ENCODE assay signal across 21 mouse cellular contexts in genomic region chr11:54115911-54116310, GRCm38 (mm10). TPM values are rescaled to one million over a fixed set of nuclear protein-coding genes. Genes with fewer than 3 reads are reported as not detected.
DNase-seq lines count a peak whose midpoint lies in the region; ATAC-seq and TF ChIP-seq lines count a peak whose summit lies in the region.
"Had no signal": no experiment of that assay in that cellular context is flagged by ENCODE, and none has a peak within 500 bp of the region (broad histone marks: within the 10 kb centered on the region; RNA-seq: fewer than 3 reads in every experiment).

No protein-coding gene starts in this region.

- TF ChIP-seq POLR2A in kidney, adult 2 months (IDR thresholded peaks at IDR 0.05; ENCODE audit: low read depth, low read length): no peak

- H3K27me3 ChIP-seq in kidney, adult 2 months (replicated peaks; ENCODE audit: control insufficient read depth, insufficient read depth, low read length): no peaks in the 10 kb centered on the region
- no peaks in the 10 kb centered on the region for H3K27me3 ChIP-seq in hindbrain, embryonic 13.5 days
- H3K27me3 ChIP-seq: forebrain, embryonic 13.5 days; limb, embryonic 12.5 days had no signal

- H3K4me3 ChIP-seq in gastrocnemius, adult 2 months: no peak overlapping the region
- no peak overlapping the region for H3K4me3 ChIP-seq in kidney, adult 2 months (ENCODE audit: insufficient read depth, low read depth, low read length)
- no peak overlapping the region for H3K4me3 ChIP-seq in brown adipose tissue, adult 24 weeks (ENCODE audit: insufficient read depth, low read depth, low read length)
- H3K4me3 ChIP-seq in hindbrain, embryonic 13.5 days: no peak overlapping the region
- H3K4me3 ChIP-seq: forebrain, embryonic 13.5 days; hindbrain, embryonic 10.5 days; limb, embryonic 12.5 days; liver, embryonic 12.5 days had no signal

- TF ChIP-seq CTCF in gastrocnemius, adult 2 months (IDR thresholded peaks at IDR 0.05): no peak
- TF ChIP-seq CTCF in kidney, adult 2 months (conservative IDR thresholded peaks at IDR 0.05; ENCODE audit: insufficient read depth, insufficient read length, low read depth, low read length): no peak

- intact Hi-C loops in gastrocnemius, adult 2 months (cut with DNase I): loop anchor here (10.0 kb wide), 2 partner anchors 319 to 409 kb away; partner anchors contain the start of genes Fnip1 and Rapgef6

- H3K36me3 ChIP-seq in kidney, adult 2 months (ENCODE audit: control insufficient read depth, insufficient read depth, low read length): no peaks in the 10 kb centered on the region
- peaks cover 13% of the 10 kb centered on the region; the same call in 1 of the 2 replicates for H3K36me3 ChIP-seq in hindbrain, embryonic 13.5 days
- H3K36me3 ChIP-seq: liver, embryonic 12.5 days had no signal

- H3K9ac ChIP-seq in hindbrain, embryonic 13.5 days: no peak overlapping the region
- H3K9ac ChIP-seq: forebrain, embryonic 13.5 days; limb, embryonic 12.5 days; liver, embryonic 12.5 days had no signal

- no peaks in the 10 kb centered on the region for H3K9me3 ChIP-seq in hindbrain, embryonic 13.5 days
- H3K9me3 ChIP-seq: forebrain, embryonic 13.5 days; hindbrain, embryonic 10.5 days; limb, embryonic 12.5 days; liver, embryonic 12.5 days had no signal

- ATAC-seq in hindbrain, embryonic 13.5 days (ENCODE audit: low FRiP score): no peak
- ATAC-seq: forebrain, embryonic 13.5 days; liver, embryonic 12.5 days; midbrain, embryonic 16.5 days had no signal

- 64% methylated on average over 3 of the region's 3 CpGs for WGBS in kidney, adult 2 months
- WGBS in hindbrain, embryonic 13.5 days: 46% methylated on average over 3 of the region's 3 CpGs

- H3K4me1 ChIP-seq in kidney, adult 2 months (ENCODE audit: control insufficient read depth, insufficient read depth, low read length): peaks cover 11% of the 10 kb centered on the region; the same call in 1 of the 2 replicates
- H3K4me1 ChIP-seq in brown adipose tissue, adult 24 weeks (ENCODE audit: control insufficient read depth, insufficient read depth, insufficient read length, low read length): peaks cover 11% of the 10 kb centered on the region; the same call in 1 of the 2 replicates
- H3K4me1 ChIP-seq in hindbrain, embryonic 13.5 days (replicated peaks): peaks cover 52% of the 10 kb centered on the region

- peak overlapping the region; percentile 91 for H3K27ac ChIP-seq in gastrocnemius, adult 2 months
- peak overlapping the region; percentile 40; the same call in 1 of the 2 replicates for H3K27ac ChIP-seq in kidney, adult 2 months (ENCODE audit: insufficient read depth, low read depth, low read length)
- H3K27ac ChIP-seq in brown adipose tissue, adult 24 weeks (replicated peaks; ENCODE audit: low read depth, low read length): peak overlapping the region; percentile 4; the same call in 1 of the 2 replicates
- H3K27ac ChIP-seq in hindbrain, embryonic 13.5 days: no peak overlapping the region
- H3K27ac ChIP-seq: forebrain, embryonic 13.5 days; hindbrain, embryonic 10.5 days; limb, embryonic 12.5 days; liver, embryonic 12.5 days had no signal

- no peak overlapping the region for H3K4me2 ChIP-seq in hindbrain, embryonic 13.5 days
- H3K4me2 ChIP-seq: forebrain, embryonic 13.5 days; limb, embryonic 12.5 days; liver, embryonic 12.5 days had no signal

- DNase-seq in gastrocnemius, adult 2 months: peak; percentile 21
- DNase-seq in gastrocnemius, postnatal 4 days (ENCODE audit: low spot score in 2 of 2): no peak
- peak; percentile 68 for DNase-seq in kidney, adult 2 months
- DNase-seq in kidney, postnatal 14 days: no peak
- peak; percentile 36 for DNase-seq in NIH3T3 (ENCODE audit: low read depth)
- no peak for DNase-seq in left cerebral cortex, adult 11 months (ENCODE audit: low spot score)
- DNase-seq: cerebellum, adult 9-10 months; lung, adult 2 months; lung, postnatal 36 days; right cerebral cortex, postnatal 14 days; spleen, adult 18-20 months; thymus, postnatal 25 days had no signal

RNA-seq across cellular contexts. Expression of gene P4ha2, which starts 16.0 kb away (rescaled TPM):
- 10 to 100 TPM; 27.2 to 46.2 TPM for total RNA-seq in gastrocnemius, adult 2 months (2021)
- 10 to 100 TPM; 37.1 to 40.3 TPM for total RNA-seq in gastrocnemius, postnatal 4 days (2021)
- 17.9 and 23.4 TPM in 2 replicates for polyA plus RNA-seq in kidney, adult 2 months (2012; rRNA removed)
- polyA plus RNA-seq in brown adipose tissue, adult 24 weeks (2012; ENCODE audit: insufficient read depth, insufficient read length, missing spikeins): 3.6 and 5.6 TPM in 2 replicates
- polyA plus RNA-seq in hindbrain, embryonic 13.5 days (2015; fragmentation: Nextera tagmentation; extraction: Ambion mirVana): 10.9 and 11.3 TPM in 2 replicates
- total RNA-seq: neutrophil, adult 5-6 weeks had no signal

RNA-seq across cellular contexts. Expression of gene Pdlim4, which starts 47.1 kb away (rescaled TPM):
- 1 to 10 TPM; 4.7 to 7.9 TPM for total RNA-seq in gastrocnemius, adult 2 months (2021)
- total RNA-seq in gastrocnemius, postnatal 4 days (2021): 10 to 100 TPM; 65.2 to 67.1 TPM
- 13.0 and 15.2 TPM in 2 replicates for polyA plus RNA-seq in kidney, adult 2 months (2012; rRNA removed)
- 2.9 and 3.5 TPM in 2 replicates for polyA plus RNA-seq in brown adipose tissue, adult 24 weeks (2012; ENCODE audit: insufficient read depth, insufficient read length, missing spikeins)
- 30.9 and 31.1 TPM in 2 replicates for polyA plus RNA-seq in hindbrain, embryonic 13.5 days (2015; fragmentation: Nextera tagmentation; extraction: Ambion mirVana)
- total RNA-seq: megakaryocyte-erythroid progenitor cell, adult 5-6 weeks had no signal

Comparison
In these comparisons a context has a peak if more than half of its experiments do, and no peak if none do; other contexts are left out.
1. DNase-seq: peak in gastrocnemius, adult 2 months (single experiment), kidney, adult 2 months (single experiment) and NIH3T3 (single experiment); none in gastrocnemius, postnatal 4 days (0 of 2), kidney, postnatal 14 days (single experiment) and left cerebral cortex, adult 11 months (single experiment).